Mouse (Mus musculus) spleen, postnatal 14 days (tissue): ENCODE measurements around the gene Plekhj1.
A peak's percentile ranks its signal among the peaks of the same experiment; 100 is the strongest.

ENCODE experiments used
- DNase-seq, 2 experiments: peaks; one replicate each; pipeline ENCODE4 v3.0.0; 2021 to 2022; ENCODE audit warnings: low spot score in 2 of 2

Gene Plekhj1

GRCm38 (mm10) chr10:80751188-80751832, 47.1 kb downstream of the Plekhj1 start:
- DNase-seq = no peak

- peak in 1 of 2 experiments; percentile 30 for DNase-seq
Measured at GRCm38 (mm10) chr10:80748609-80749008, 49.8 kb downstream of the Plekhj1 start.

- DNase-seq = peak; percentile 61 to 77
Measured at GRCm38 (mm10) chr10:80747410-80747809, 51.0 kb downstream of the Plekhj1 start.
